Mouse (Mus musculus) mesoderm, embryonic 11.5 days (tissue): Measurements from ENCODE around the gene Abcd2.
A peak's percentile ranks its signal among the peaks of the same experiment; 100 is the strongest.

ENCODE experiments used
- DNase-seq: peaks from one replicate; pipeline ENCODE4 v3.0.0-alpha.2; 2012; ENCODE audit warnings: low read depth, low spot score

Abcd2 gene

DNA sequence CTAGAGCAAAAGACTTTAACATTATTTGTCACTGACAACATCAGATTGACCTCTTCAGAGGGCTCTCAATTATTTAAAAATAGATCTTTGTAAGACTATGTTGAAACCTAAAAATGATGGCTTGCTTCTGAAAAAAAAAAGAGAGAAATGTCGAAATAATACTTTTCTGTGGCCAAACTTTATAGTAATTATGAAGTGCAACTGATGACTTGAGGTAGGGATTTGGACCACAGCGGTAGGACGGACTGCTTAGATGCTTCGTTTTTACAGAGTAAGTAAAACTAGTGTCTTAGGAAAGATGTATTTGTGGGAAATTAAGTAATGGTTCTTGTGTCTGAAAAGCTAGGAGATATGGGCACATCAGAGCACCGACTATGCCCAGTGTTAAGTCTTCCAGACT, 30.4 kb downstream of the Abcd2 start:
- no peak for DNase-seq

DNA sequence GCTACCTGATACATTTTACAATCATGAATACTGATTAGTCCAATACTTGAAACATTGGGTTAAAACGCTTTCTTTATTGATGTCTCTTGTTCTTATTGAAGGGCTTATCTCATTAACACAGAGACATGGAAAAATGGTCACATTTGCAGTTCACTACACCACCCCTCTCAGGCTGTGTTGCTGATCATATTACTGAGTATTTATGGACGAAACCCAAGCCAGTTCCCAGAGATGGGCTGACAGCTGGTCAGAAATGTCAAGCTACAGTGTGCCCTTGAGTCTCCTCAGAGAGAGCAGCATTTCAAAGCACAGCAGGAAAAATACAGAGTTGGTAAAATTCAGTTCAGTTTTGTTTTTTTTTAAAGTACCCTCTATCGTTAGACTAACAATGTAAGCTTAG, 38.3 kb downstream of the Abcd2 start:
- no peak for DNase-seq

DNA sequence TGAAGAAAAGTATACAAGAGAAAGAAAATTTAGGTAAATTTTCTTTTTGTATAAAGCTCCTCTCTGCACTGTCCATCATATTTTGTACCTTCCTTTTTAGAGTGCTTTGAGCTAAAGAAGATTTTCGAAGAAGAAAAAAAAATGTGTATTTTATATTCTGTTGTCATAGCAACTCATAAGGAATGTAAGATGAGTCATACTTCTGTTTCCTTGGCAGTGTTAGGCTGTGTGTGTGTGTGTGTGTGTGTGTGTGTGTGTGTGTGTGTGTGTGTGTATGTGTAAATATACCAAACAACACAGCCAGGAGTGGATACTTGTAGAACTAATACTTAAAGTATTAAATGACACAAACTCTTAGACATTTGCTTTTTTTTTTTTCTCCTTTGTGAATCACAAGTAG, 39.0 kb downstream of the Abcd2 start:
- DNase-seq = no peak

DNA sequence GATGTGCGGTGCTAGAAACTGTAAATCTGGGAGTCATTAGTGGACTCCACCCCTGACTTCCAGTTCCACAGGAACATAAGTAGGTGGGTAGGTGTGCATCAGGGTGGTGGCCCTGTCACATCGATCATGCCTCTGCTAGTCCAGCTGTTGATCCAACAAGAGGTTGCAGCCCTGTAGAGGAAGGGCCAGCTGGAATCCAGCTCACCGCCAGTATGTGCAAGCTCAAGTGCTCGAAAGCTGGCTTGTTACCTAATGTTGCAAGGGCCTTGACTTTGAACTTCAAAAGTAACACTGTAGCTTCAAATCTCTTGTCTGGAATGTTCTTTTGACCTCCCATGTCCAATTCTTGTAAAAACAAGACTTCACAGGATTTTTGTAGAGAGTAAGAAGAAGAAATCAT, 67.0 kb downstream of the Abcd2 start:
- DNase-seq = peak; percentile 45

DNA sequence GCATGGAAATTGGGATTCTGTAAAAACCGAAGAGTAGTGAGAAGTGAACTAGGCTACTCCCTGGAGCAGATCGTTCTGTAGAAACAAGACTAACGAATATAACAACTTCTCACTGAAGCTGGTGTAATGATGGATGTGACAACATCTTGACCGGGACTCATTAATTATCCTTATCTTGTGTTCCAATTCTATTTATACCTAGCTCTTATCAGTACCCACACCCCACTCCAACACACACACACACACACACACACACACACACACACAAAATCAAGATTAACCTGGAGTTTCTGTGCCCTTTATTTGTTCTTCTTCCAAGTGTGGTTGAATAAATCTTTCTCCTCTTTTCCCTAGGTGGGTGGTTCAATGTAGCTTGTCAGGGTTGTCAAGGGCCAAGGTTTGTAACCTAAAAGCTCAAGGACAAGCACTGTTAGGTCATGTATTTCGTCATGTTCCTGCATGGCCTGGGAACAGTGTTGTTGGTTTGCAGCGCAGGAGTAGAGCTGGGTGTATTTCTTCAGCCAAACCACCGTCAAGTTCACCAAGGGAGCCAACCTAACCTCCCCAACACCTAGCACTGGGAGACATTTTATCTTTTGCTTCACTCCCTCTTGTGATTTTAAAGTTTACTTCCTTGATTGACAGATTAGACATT, 78.9 kb downstream of the Abcd2 start:
- DNase-seq = no peak

DNA sequence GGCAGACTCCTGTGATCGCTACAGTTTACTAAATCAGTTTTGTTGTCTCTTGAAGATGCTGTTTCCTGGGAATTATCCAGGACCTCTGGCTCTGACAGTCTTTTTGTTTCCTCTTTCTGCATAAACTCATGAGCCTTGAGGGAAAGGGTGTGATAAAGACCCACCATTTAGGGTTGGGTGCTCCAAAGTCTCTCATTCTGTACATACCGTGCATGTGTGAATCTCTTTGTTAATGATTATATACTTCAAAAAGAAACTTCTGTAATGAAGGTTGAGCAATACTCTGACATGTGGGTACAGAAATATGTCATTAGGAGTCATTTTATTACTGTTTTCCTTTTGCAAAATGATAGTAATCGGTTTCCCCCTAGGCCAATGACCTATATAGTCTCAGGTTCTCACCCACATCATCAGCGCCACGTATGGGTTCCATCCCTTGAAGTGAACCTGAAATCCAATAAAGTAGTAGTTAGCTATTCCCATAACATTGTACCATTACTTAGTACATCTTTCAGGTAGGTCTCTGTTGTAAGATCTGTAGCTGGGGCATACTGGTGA, 83.4 kb downstream of the Abcd2 start:
- no peak for DNase-seq

DNA sequence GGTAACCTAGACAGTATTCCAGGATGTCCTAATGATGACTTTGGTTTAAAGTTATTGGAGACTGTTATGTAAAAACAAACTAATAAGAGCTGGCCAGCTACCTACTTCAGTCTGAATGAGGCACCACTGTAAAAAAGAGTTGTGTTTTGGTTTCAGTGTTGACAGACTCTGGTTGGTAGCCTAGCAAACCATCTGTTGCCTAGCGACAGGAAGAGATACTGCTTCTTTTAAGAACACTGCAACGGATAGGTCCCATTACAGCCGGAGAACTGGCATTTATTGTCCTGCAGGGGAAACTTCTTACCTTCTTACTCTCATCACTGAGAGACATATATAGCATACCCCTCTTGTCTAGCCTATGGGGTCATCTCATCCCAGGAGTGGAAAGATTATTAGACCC, 86.7 kb downstream of the Abcd2 start:
- peak; percentile 36 for DNase-seq

DNA sequence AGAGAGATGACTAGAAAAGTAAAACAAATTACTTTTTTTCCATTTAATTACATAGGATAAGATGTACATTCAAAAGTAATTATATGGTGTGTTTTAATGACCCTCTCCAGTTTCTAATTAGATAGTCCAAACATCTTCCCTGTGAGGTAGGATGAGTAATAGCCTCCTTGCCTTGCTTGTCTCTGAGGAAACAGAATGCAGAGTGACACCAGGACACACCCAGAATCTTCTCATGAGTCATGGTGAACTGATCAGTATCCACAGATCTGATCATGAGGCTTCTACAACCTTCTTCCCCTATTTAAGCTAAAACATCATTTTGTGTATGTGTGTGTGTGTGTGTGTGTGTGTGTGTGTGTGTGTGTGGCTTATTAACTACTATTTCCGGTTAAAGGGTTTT, 87.3 kb downstream of the Abcd2 start:
- DNase-seq = no peak

DNA sequence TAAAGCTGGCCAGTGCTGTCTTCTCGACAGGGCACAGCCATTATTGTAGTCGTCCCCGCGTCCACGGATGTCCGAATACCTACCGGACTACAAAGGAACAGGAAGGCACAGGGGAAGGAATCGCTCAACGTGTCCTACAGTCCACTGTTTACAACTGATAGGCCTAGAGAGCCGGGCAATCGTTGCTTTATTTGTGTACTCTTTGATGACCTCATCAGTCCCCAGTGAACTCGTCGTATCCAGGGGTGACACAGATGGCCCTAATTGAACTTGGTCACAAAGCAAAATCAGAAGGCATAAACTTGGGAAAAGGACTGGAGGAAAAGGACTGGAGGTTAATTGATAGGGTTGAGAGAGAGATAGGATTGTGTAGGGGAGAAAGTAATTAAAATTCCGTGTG, 87.8 kb downstream of the Abcd2 start:
- no peak for DNase-seq

DNA sequence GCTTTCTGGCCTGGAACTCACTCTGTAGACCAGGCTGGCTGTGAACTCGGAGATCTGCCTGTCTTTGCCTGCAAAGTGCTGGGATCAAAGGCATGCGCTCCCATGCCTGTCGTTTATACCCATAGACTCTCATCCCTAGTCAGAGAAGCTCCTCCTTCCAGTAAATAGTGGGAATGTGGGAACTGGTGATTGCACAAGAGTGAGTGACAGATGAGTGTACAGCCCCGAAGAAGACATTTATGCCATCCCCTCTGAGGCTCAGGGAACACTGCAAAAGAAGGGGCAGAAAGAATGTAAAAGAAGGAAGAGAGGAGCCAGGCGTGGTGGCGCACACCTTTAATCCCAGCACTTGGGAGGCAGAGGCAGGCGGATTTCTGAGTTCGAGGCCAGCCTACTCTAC, 88.3 kb downstream of the Abcd2 start:
- no peak for DNase-seq

DNA sequence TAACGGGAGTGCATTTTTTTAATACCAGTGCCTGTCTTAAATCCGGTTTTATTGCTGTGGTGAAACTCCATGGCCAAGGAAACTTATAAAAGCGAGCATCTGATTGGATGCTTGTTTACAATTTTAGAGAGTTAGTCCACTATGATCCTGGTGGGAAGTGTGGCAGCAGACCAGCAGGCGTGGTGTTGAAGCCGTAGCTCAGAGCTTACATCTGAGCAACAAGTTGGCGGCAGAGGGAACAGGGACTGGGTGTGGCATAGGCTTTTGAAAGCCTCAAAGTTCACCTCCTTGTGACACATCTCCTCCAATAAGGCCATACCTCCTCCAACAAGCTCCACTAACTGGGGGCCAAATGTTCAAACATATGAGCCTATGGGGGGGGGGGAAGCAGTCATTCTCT, 95.0 kb downstream of the Abcd2 start:
- DNase-seq = no peak
